ENCODE assay signal across 8 mouse cellular contexts in the genomic region with DNA sequence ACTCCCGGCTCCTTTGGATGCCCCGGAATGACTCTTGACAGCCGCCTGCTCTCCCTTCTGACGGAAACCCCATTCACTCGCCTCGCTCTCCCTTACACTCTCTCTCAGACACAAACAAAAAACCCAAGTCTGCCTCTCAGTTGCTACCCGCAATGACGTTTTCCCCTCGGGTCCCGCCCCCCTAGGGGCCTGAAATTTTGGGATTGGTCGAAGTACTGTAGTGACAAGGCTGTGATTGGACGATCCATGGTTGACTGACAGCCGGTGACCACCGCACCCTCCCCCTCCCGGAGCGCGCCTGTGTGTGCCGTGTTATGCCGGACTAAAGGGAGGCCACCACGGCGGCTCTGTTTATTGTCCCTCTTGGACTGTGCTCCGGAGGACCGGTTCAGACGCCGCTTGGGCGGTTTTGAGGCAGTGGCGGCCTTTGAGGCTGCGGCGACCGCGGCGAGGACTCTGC. TPM values are rescaled to one million over a fixed set of nuclear protein-coding genes. Genes with fewer than 3 reads are reported as not detected.
DNase-seq lines count a peak whose midpoint lies in the region; ATAC-seq and TF ChIP-seq lines count a peak whose summit lies in the region.

A gene (plus strand): TSS at position 302 of the 460 bp plus-strand sequence.

- peak within 1 kb of the TSS; percentile 65 for H3K27ac ChIP-seq in CH12.LX (ENCODE audit: insufficient read depth, low read depth)
- peak within 1 kb of the TSS; percentile 97 for H3K27ac ChIP-seq in forebrain, embryonic 11.5 days (ENCODE audit: low read depth, low read length)
- H3K27ac ChIP-seq in heart, embryonic 16.5 days (ENCODE audit: low read length) = peak within 1 kb of the TSS; percentile 94
- peak within 1 kb of the TSS; percentile 96 for H3K27ac ChIP-seq in liver, embryonic 15.5 days (replicated peaks)
- peak within 1 kb of the TSS; percentile 98 for H3K27ac ChIP-seq in neural tube, embryonic 12.5 days

- H3K4me3 ChIP-seq in CH12.LX (replicated peaks in 1 of 3; ENCODE audit: low read depth in 2 of 3, low read length in 2 of 3, poor library complexity in 1 of 3) = peak within 1 kb of the TSS; percentile 87 to 97 (median 91)
- peak within 1 kb of the TSS; percentile 90 for H3K4me3 ChIP-seq in forebrain, embryonic 11.5 days (ENCODE audit: low read depth, low read length)
- H3K4me3 ChIP-seq in heart, embryonic 16.5 days (ENCODE audit: low read length) = peak within 1 kb of the TSS; percentile 69
- H3K4me3 ChIP-seq in liver, embryonic 15.5 days (replicated peaks) = peak within 1 kb of the TSS; percentile 94
- H3K4me3 ChIP-seq in neural tube, embryonic 12.5 days = peak within 1 kb of the TSS; percentile 97

- H3K36me3 ChIP-seq in CH12.LX (replicated peaks in 1 of 2; ENCODE audit: control insufficient read depth in 1 of 2, insufficient read depth in 1 of 2, low read length in 1 of 2) = peaks cover 0 to 5% of the 10 kb centered on the region in 2 experiments
- no peaks in the 10 kb centered on the region; the same call in 1 of the 2 replicates for H3K36me3 ChIP-seq in forebrain, embryonic 11.5 days (ENCODE audit: control insufficient read depth, insufficient read depth, low read length)
- H3K36me3 ChIP-seq in heart, embryonic 16.5 days (ENCODE audit: control insufficient read depth, insufficient read depth) = no peaks in the 10 kb centered on the region
- H3K36me3 ChIP-seq in liver, embryonic 15.5 days (replicated peaks) = no peaks in the 10 kb centered on the region
- H3K36me3 ChIP-seq in neural tube, embryonic 12.5 days = no peaks in the 10 kb centered on the region

- peaks cover 24% of the 10 kb centered on the region for H3K79me2 ChIP-seq in CH12.LX (replicated peaks; ENCODE audit: control insufficient read depth, extremely low read depth, insufficient read depth, poor library complexity, severe bottlenecking)

- under 1% methylated on average over 31 of the region's 32 CpGs for WGBS in forebrain, embryonic 11.5 days
- 0% methylated on average over 32 of the region's 32 CpGs for WGBS in heart, embryonic 16.5 days
- WGBS in liver, embryonic 15.5 days (ENCODE audit: insufficient replicate concordance) = under 1% methylated on average over 32 of the region's 32 CpGs
- under 1% methylated on average over 32 of the region's 32 CpGs for WGBS in neural tube, embryonic 12.5 days

- TF ChIP-seq POLR2A in CH12.LX (IDR thresholded peaks at IDR 0.05; ENCODE audit: low read depth, low read length) = peak; percentile 61

- no peaks in the 10 kb centered on the region for H3K27me3 ChIP-seq in CH12.LX (replicated peaks)
- H3K27me3 ChIP-seq in forebrain, embryonic 11.5 days (ENCODE audit: control insufficient read depth, insufficient read depth, low read length) = no peaks in the 10 kb centered on the region
- no peaks in the 10 kb centered on the region for H3K27me3 ChIP-seq in heart, embryonic 16.5 days (ENCODE audit: control insufficient read depth, insufficient read depth, low read length)
- no peaks in the 10 kb centered on the region for H3K27me3 ChIP-seq in liver, embryonic 15.5 days
- H3K27me3 ChIP-seq in neural tube, embryonic 12.5 days (replicated peaks) = no peaks in the 10 kb centered on the region

- no peak for TF ChIP-seq RAD21 in CH12.LX (IDR thresholded peaks at IDR 0.05; ENCODE audit: low read depth, low read length)

- H3K4me1 ChIP-seq in CH12.LX (ENCODE audit: control insufficient read depth in 1 of 2, insufficient read depth in 2 of 2) = peaks cover 0 to 19% of the 10 kb centered on the region in 2 experiments; a peak in 2 of 4 replicates
- H3K4me1 ChIP-seq in forebrain, embryonic 11.5 days (replicated peaks; ENCODE audit: control insufficient read depth, insufficient read depth, low read length) = peaks cover 2% of the 10 kb centered on the region; the same call in 1 of the 2 replicates
- peaks cover 18% of the 10 kb centered on the region for H3K4me1 ChIP-seq in heart, embryonic 16.5 days (ENCODE audit: control insufficient read depth, insufficient read depth, low read length)
- peaks cover 38% of the 10 kb centered on the region for H3K4me1 ChIP-seq in liver, embryonic 15.5 days (replicated peaks)
- H3K4me1 ChIP-seq in neural tube, embryonic 12.5 days = peaks cover 14% of the 10 kb centered on the region

- ATAC-seq in forebrain, embryonic 11.5 days (replicated peaks; ENCODE audit: low FRiP score) = peak; percentile 99
- ATAC-seq in heart, embryonic 16.5 days (replicated peaks; ENCODE audit: extremely low read depth, insufficient read depth, low FRiP score) = peak; percentile 99
- peak; percentile 97 for ATAC-seq in liver, embryonic 15.5 days (ENCODE audit: insufficient read depth)
- ATAC-seq in neural tube, embryonic 12.5 days (ENCODE audit: low FRiP score, low read depth) = peak; percentile 99

- H3K9me3 ChIP-seq in CH12.LX (replicated peaks; ENCODE audit: low read length) = no peaks in the 10 kb centered on the region
- H3K9me3 ChIP-seq in forebrain, embryonic 11.5 days (ENCODE audit: control insufficient read depth, low read length) = no peaks in the 10 kb centered on the region
- no peaks in the 10 kb centered on the region for H3K9me3 ChIP-seq in heart, embryonic 16.5 days (replicated peaks; ENCODE audit: control insufficient read depth, low read length)
- H3K9me3 ChIP-seq in liver, embryonic 15.5 days (replicated peaks) = no peaks in the 10 kb centered on the region
- no peaks in the 10 kb centered on the region for H3K9me3 ChIP-seq in neural tube, embryonic 12.5 days

- peak; percentile 98 for DNase-seq in CH12.LX (ENCODE audit: extremely low read depth)
- peak; percentile 97 for DNase-seq in c-Kit-positive CD71-positive TER-119-negative erythroid progenitor cells, embryonic 14.5 days (ENCODE audit: low read depth)
- peak; percentile 98 for DNase-seq in forebrain, embryonic 11.5 days (ENCODE audit: low spot score)
- DNase-seq in kidney, postnatal 36 days = peak; percentile 98
- peak; percentile 96 for DNase-seq in telencephalon, adult 2 months (ENCODE audit: low read depth, low spot score)

- dilution Hi-C loops in CH12.LX (cut with MboI; ENCODE audit: extremely low pct_ligation_motif_present, extremely low pct_unique_long_range_greater_than_20kb, low sequenced_read_pairs) = no loop called here

- no peak for TF ChIP-seq CTCF in CH12.LX (conservative IDR thresholded peaks at IDR 0.05 in 1 of 2, IDR thresholded peaks at IDR 0.05 in 1 of 2; ENCODE audit: low read depth in 2 of 2, low read length in 2 of 2)

- peak within 1 kb of the TSS; percentile 88 for H3K9ac ChIP-seq in CH12.LX (ENCODE audit: insufficient read depth, low read depth)
- peak within 1 kb of the TSS; percentile 98 for H3K9ac ChIP-seq in forebrain, embryonic 11.5 days (ENCODE audit: low read length)
- H3K9ac ChIP-seq in heart, embryonic 16.5 days (ENCODE audit: low read length) = peak within 1 kb of the TSS; percentile 95
- H3K9ac ChIP-seq in liver, embryonic 15.5 days = peak within 1 kb of the TSS; percentile 98
- H3K9ac ChIP-seq in neural tube, embryonic 12.5 days = peak within 1 kb of the TSS; percentile 99

- H3K4me2 ChIP-seq in CH12.LX (ENCODE audit: insufficient read depth, low read depth, poor library complexity, severe bottlenecking) = peak within 1 kb of the TSS; percentile 82
- H3K4me2 ChIP-seq in forebrain, embryonic 11.5 days (ENCODE audit: low read depth, low read length, severe bottlenecking) = peak within 1 kb of the TSS; percentile 80
- H3K4me2 ChIP-seq in heart, embryonic 16.5 days (ENCODE audit: low read depth, low read length) = peak within 1 kb of the TSS; percentile 84
- H3K4me2 ChIP-seq in liver, embryonic 15.5 days = peak within 1 kb of the TSS; percentile 97
- peak within 1 kb of the TSS; percentile 81 for H3K4me2 ChIP-seq in neural tube, embryonic 12.5 days (replicated peaks)

- TF ChIP-seq EP300 in CH12.LX (IDR thresholded peaks at IDR 0.05; ENCODE audit: low read length) = no peak

- in situ Hi-C loops in CH12.LX (cut with MboI; ENCODE audit: low pct_ligation_motif_present, low pct_unique_long_range_greater_than_20kb, low sequenced_read_pairs) = loop anchor here (5.0 to 10.0 kb wide), 2 partner anchors 63 to 120 kb away; a partner anchor contains a TSS

TF ChIP-seq in CH12.LX, 34 proteins besides CTCF, POLR2A, EP300 and RAD21 (continues in another document):
- no peak for TF ChIP-seq RCOR1 (conservative IDR thresholded peaks at IDR 0.05; ENCODE audit: low read depth, low read length)
- TF ChIP-seq MYC (IDR thresholded peaks at IDR 0.05; ENCODE audit: low read depth, low read length) = 0 out of 2 replicates have a peak, but pooled peaks have one; percentile 35
- TF ChIP-seq TCF12 (IDR thresholded peaks at IDR 0.05; ENCODE audit: low read depth, low read length) = peak; percentile 42; the same call in 1 of the 2 replicates
- no peak for TF ChIP-seq UBTF (IDR thresholded peaks at IDR 0.05; ENCODE audit: low read depth, low read length)
- no peak for TF ChIP-seq GABPA (IDR thresholded peaks at IDR 0.05; ENCODE audit: insufficient replicate concordance, low read depth, low read length)
- no peak for TF ChIP-seq CHD1 (IDR thresholded peaks at IDR 0.05; ENCODE audit: low read depth, low read length)
- peak; percentile 29; the same call in 1 of the 2 replicates for TF ChIP-seq ETS1 (conservative IDR thresholded peaks at IDR 0.05; ENCODE audit: low read depth, low read length)
- TF ChIP-seq JUND (conservative IDR thresholded peaks at IDR 0.05; ENCODE audit: low read depth, low read length) = no peak
- TF ChIP-seq USF2 (conservative IDR thresholded peaks at IDR 0.05; ENCODE audit: low read depth, low read length) = no peak
- peak; percentile 67; the same call in 1 of the 2 replicates for TF ChIP-seq TBP (conservative IDR thresholded peaks at IDR 0.05; ENCODE audit: low read depth, low read length)
- peak; percentile 40 for TF ChIP-seq HCFC1 (IDR thresholded peaks at IDR 0.05; ENCODE audit: low read depth, low read length)
- TF ChIP-seq ZNF384 (IDR thresholded peaks at IDR 0.05; ENCODE audit: low read depth, low read length) = peak; percentile 39; the same call in 1 of the 2 replicates
- peak; percentile 28; the same call in 1 of the 2 replicates for TF ChIP-seq MXI1 (IDR thresholded peaks at IDR 0.05; ENCODE audit: low read depth, low read length)
- no peak for TF ChIP-seq PAX5 (IDR thresholded peaks at IDR 0.05; ENCODE audit: low read length)
- TF ChIP-seq CHD2 (IDR thresholded peaks at IDR 0.05; ENCODE audit: low read length) = peak; percentile 98
- peak; percentile 53 for TF ChIP-seq BHLHE40 (IDR thresholded peaks at IDR 0.05; ENCODE audit: low read depth, low read length)
- TF ChIP-seq USF1 (IDR thresholded peaks at IDR 0.05; ENCODE audit: low read depth, low read length) = no peak

RNA-seq across cellular contexts. Expression of the gene that starts here (rescaled TPM):
- total RNA-seq in CH12.LX (2012; rRNA removed) (30.5 and 32.4 TPM in 2 replicates), CH12.LX (2014; rRNA removed) (62.4 and 67.4 TPM in 2 replicates)
- polyA plus RNA-seq in CH12.LX (2012; ENCODE audit: insufficient read length, low read depth) = 74.0 and 77.9 TPM in 2 replicates
- 147 and 174 TPM in 2 replicates for polyA plus RNA-seq in forebrain, embryonic 11.5 days (2014; fragmentation: Nextera tagmentation; extraction: Ambion mirVana)
- 23.4 and 24.9 TPM in 2 replicates for polyA plus RNA-seq in heart, embryonic 16.5 days (2015; fragmentation: Nextera tagmentation; extraction: Ambion mirVana)
- 13.2 and 14.1 TPM in 2 replicates for polyA plus RNA-seq in liver, embryonic 15.5 days (2015; fragmentation: Nextera tagmentation; extraction: Ambion mirVana)
- polyA plus RNA-seq in neural tube, embryonic 12.5 days (2016; fragmentation: Nextera tagmentation; extraction: Ambion mirVana) = 126 and 169 TPM in 2 replicates

Comparison
In these comparisons a context has a peak if more than half of its experiments do, and no peak if none do; other contexts are left out.
1. Peak in every context shown above with its lines: DNase-seq, ATAC-seq, H3K4me3 ChIP-seq and H3K27ac ChIP-seq.